Mouse (Mus musculus): ENCODE measurements around the gene Exoc6b.

Gene Exoc6b

DNA sequence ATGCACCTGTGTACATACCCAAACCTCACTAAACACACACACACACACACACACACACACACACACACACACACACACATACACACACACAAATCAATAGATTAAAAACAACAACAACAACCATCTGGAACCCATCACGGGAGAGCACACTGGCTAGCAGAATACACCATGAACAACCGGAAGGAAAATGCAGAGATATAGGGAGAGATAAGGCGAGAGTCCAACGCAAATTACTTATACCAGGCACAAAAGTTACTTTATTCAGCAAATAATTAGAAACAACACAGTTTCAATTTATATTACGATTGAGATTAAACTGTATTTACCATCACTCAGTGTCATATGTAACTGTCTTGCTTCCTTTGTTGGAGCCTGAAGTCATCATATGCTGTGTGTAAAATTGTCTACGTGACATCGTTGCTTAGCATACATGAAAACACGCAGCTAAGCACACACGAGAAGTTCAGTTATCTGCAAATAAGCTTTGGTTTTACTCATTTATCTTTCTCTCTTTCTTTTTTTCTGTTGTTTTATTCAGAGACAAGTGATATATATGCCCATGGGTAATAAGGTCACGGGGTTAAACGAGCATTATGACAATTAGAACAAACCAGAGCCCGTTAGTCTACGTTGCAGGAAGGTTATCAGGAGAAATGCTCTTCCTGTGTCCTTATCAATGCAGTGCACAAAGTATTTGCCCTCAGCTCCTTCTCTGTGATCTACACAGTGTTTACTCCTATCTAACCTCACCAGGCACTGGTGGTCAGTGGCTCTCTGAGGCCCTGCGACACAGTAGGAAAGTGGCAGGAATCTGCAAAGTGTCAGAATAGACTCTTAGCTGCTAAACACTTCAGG, 186.4 kb downstream of the Exoc6b start:
- no peak for DNase-seq (ENCODE audit: low spot score)

DNA sequence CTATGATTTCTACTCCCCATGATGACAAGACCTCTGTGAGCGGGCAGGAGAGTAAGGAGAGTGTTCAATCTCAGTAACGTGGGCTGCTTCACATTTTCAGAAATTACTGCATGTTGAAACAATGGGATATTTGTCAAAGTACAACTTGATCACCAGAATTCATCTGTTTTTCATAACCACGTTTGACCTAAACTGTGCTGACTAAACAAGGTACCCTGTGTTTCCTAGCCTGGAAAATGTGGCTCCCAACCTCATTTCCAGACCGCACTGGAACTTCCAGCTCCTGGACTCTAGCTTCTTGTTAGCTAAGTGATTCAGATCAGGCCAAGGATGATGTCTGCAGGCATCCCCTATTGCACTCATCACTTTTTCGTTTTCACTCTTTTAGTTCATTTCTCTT, 193.4 kb downstream of the Exoc6b start:
- no peak for DNase-seq (ENCODE audit: low spot score)

DNA sequence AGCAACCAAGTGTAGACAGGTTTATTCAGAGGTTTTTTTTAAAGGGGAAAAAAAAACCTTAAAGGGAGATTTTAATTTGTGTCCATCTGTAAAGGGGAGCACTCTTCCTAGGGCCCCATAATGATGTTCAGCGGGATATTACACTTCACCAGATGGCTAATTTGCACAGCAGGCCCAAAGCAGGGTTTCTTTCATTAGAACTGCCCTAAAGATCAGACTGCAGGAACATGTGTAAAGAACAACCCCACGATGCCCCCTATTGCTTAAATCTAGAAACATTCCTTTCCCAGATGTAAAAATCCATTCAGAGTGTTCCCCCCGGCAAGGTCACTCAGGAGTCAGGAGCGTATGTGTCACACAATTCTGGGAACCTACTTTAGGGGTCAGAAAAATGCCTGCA, 202.2 kb downstream of the Exoc6b start:
- no peak for DNase-seq (ENCODE audit: low spot score)

DNA sequence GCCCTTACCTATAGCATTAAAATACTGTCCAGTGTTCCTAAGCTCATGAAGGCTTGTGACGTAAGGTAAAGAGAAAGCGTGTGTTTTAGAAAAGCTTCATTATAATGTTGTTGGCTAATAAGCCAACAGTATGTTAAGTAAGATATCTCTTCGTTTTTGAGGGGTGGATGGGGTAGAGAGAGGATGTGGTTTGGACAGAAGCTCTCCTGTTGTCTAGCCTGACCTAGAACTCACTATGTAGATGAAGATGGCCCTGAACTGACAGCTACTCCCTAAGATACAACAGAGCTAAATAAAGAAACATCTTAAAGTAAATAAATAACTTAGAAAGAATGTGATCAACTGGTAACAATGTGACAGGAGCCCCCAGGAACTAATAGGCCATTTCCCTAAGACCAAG, 204.7 kb downstream of the Exoc6b start:
- no peak for DNase-seq (ENCODE audit: low spot score)

DNA sequence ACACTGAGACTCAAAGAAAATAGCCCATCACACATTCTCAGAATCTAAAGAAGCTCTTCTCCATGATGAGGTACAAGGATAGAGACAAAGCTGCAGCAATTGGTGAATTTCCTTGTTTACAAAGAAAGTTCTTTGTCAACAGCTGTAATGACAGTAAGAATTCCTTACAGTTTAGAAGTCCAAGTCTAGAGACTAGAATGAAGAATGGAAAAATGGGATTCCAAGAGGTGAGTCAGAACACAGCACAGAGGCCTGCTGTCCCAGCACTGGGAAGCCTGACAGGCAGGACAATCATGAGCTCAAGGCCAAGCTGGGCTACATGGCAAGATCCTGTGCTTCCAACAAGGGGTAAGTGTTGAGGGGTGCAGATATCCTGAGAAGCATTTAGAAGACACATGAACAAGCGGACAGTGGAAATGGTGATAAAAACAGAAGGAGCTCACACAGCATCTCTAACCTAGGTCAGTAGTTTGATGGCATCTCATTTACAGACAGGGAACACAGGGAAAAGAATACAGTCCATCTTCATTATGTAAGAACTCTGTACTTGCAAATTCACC, 205.4 kb downstream of the Exoc6b start:
- DNase-seq (ENCODE audit: low spot score) = no peak

DNA sequence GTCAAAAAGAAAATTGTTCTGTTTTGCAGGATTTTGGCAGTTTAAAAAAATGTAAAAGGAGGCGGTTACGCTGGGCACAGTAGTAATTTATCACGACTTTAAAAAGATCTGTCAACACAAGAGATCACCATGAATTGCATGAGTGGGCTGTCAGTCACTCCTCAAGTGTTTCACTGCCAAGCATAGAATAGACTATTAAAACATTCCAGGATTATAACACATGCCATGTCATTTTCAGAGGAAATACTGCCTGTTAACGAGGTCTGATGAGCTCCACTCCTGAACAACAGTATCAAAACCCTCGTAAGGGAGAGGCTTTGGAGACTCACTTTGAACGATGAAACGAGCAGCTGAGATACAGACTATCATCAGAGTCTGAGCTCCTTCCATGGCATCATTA, 223.6 kb downstream of the Exoc6b start:
- no peak for DNase-seq (ENCODE audit: low spot score)

- no peak for DNase-seq (ENCODE audit: low spot score)
Observed at GRCm38 (mm10) chr6:84841138-84841537, 228.2 kb downstream of the Exoc6b start.

GRCm38 (mm10) chr6:84807546-84807945, 261.8 kb downstream of the Exoc6b start:
- no peak for DNase-seq (ENCODE audit: low spot score)

DNA sequence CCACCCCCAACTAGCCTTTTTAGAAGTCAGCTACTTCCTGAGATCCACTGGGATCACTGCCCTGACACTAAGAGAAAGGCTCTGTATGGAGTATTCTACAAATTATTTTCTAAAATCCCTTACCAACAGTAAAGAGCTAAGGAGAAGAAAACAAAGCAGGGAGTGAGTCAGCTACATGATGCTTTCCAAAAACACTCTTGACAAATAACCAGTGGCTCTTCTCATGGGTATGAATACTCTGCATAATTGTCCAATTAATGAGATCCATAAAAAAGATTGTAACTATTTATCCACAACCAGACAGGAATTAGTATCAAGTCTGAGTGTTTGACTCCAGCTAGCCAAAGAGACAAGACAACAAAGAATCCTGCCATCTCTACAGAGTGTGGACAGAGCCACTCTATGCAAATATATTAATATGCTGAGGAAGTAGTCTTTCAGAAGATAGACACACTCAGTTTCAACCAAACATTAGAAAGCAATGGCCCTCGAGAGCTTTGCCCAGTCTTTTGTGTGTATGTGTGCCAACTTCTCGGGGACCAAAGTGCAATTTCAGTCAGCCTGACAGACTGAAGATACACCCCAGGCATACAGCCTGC, 263.1 kb downstream of the Exoc6b start:
- no peak for DNase-seq (ENCODE audit: low spot score)

GRCm38 (mm10) chr6:84798736-84799135, 270.6 kb downstream of the Exoc6b start:
- DNase-seq (ENCODE audit: low spot score) = no peak

- no peak for DNase-seq (ENCODE audit: low spot score)
Observed at GRCm38 (mm10) chr6:84783994-84784393, 285.3 kb downstream of the Exoc6b start.

GRCm38 (mm10) chr6:84779987-84780386, 289.3 kb downstream of the Exoc6b start:
- no peak for DNase-seq (ENCODE audit: low spot score)

- no peak for DNase-seq (ENCODE audit: low spot score)
Observed at GRCm38 (mm10) chr6:84778970-84779369, 290.3 kb downstream of the Exoc6b start.

- DNase-seq (ENCODE audit: low spot score) = no peak
Observed at GRCm38 (mm10) chr6:84775908-84776307, 293.4 kb downstream of the Exoc6b start.

GRCm38 (mm10) chr6:84755266-84755665, 314.0 kb downstream of the Exoc6b start:
- DNase-seq (ENCODE audit: low spot score) = no peak

GRCm38 (mm10) chr6:84752806-84753420, 316.4 kb downstream of the Exoc6b start:
- DNase-seq (ENCODE audit: low spot score) = no peak

DNA sequence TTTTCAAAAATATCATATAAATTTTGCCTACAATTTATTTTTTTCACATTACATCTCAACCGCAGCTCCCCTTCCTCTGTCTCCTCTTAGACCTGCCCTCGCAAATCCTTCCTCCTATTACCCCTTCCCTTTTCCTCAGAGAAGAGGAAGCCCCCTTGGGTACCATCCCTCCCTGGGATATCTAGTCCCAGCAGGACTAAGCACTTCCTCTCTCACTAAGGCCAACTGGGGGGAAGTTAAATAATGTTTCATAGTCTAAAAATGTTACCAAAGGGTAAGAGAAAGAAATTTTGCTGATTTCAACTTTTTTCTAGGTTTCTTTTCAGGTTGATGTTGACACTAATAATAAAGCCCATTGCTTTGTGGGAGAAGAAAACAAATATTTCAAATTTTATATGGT, 317.9 kb downstream of the Exoc6b start:
- DNase-seq (ENCODE audit: low spot score) = no peak

DNA sequence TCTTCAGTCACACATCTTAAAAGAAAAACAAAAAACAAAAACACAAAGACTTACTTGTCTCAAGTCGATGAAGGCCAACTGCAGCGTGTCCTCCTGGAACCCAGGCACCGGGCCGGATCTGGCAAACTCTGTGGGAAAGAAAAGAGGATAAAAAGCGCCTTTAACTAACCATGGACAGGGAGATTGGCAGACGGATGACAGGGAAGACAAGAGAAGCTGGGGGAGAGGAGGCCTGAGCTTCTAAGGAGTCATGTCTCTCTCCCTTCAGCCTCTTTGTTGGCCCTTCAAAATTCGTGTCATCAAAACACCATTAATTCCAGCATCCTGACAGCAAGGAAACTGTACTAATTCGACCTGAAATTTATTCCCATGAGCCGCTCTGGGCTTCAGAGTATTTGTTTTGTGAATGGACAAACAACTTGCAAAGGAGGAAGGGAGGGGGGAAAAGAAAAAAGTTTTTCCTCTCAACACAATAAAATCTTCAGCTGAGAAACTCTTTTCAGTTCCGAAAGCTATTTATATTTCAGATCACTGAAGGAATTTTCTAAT, 322.4 kb downstream of the Exoc6b start:
- DNase-seq (ENCODE audit: low spot score) = no peak

DNA sequence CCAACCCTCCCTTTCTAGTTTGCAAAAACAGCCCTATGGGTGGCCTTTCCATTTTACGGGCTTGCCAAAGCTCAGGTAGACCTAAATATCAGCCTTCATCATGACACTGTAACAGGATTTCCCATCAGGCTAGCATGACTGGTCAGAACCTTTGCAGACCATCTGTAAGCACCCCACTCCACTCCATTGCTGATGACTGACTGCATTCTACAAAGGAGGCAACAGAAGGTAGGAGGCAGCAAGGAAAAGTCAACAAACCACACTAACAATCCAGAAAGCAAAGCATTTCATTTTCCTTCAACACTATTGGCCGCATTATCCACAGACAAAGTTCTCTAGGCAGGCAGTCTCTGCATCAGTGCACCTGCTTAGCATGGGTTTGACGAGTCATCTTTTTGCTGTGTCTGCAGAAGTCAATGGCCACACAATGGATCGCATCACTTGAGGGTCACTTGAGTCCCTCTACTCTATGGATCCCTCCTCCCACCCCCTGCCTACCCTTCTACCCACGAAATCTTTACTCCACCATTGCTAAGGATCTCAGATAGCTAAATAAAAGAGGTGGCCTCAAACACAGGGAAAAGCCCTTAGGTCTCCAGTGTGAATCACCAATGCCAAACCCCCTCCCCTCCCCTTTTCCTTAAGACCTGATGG, 323.0 kb downstream of the Exoc6b start:
- no peak for DNase-seq (ENCODE audit: low spot score)

- DNase-seq (ENCODE audit: low spot score) = no peak
Observed at GRCm38 (mm10) chr6:84745570-84745969, 323.7 kb downstream of the Exoc6b start.

DNA sequence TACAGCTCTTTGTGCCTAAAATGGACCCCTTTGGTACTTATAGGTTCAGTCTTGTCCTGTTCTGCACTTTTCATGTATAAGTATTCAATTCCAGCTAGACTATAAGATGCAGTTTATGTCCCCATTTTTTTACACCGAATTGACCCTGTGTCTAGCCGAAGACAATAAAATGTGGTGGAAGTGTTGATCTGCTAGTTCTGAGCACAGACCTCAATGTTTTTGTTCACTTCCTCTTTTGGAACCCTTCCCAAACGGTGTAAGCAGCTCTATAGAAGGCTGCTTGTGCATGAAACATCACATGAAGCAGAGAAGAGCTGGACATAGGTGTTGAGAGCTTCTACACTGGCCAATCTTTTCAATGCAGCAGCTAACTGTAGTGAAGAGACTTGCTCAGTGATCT, 327.1 kb downstream of the Exoc6b start:
- no peak for DNase-seq (ENCODE audit: low spot score)

- DNase-seq (ENCODE audit: low spot score) = peak; percentile 11
Observed at GRCm38 (mm10) chr6:84736942-84737341, 332.4 kb downstream of the Exoc6b start.

Data from testis, postnatal 14 days (tissue).